Mouse (Mus musculus) megakaryocyte, embryonic 14.5 days (primary cell): Measurements from ENCODE around the gene Prkca.

ENCODE experiments used
- FLI1 ChIP-seq: IDR thresholded peaks from 2 replicates; pipeline ENCODE4 v1.6.1; 2012; ENCODE audit warnings: low read length, inconsistent platforms, mixed read lengths
- GATA1 ChIP-seq: IDR thresholded peaks from 3 replicates; pipeline ENCODE4 v1.6.1; 2012; ENCODE audit warnings: mixed read lengths, low read length, inconsistent platforms, borderline replicate concordance

DNA sequence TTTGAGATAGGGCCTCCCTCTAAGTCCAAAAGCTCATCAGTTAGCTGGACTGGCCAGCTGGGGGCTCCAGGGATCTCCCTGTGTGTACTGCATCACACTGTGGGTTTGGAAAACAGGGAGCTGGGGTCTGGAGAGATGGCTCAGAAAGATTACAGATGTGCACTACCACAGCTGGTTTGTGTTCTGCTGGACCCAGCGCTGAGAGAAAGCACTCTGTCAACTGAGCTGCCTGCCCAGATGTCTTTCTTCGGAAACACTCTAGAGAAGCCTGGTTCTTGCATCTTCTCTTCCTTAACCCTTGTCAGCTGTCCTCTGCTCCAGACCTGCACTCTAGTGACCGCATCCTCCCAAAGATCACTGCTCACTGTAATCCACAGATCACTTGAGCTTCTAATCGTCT is 20.3 kb upstream of the Prkca start:
- TF ChIP-seq GATA1, result no peak
- no peak for TF ChIP-seq FLI1
